Mouse (Mus musculus) liver, postnatal 0 days (tissue): ENCODE measurements around the gene Tmod1.

Experiments used
- CTCF ChIP-seq: sonication (generic); IDR thresholded peaks from 2 replicates; pipeline ENCODE4 v1.5.1; 2016; ENCODE audit warnings: antibody characterized with exemption, low read depth
- EP300 ChIP-seq: IDR thresholded peaks from 2 replicates; pipeline ENCODE4 v1.6.1; 2016; ENCODE audit warnings: antibody characterized with exemption, low read depth, mild to moderate bottlenecking

DNA sequence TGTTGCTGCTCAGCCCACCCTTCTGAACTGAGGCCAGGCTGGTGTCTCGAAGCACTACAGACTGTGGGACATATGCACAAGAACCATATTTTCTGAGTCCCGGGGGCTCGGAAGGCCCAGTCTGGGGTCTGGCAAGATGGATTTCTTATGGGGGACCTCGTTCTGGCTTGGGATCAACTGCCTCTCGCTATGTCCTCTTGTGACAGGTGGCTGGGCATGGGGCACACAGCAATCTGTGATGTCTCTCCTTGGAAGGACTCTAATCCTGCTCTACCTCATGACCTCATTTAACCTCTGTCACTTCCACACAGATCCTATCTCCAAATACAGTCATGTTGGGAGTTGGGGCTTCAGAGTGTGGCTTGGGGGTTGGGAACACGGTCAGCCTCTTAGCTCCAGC is 33.9 kb downstream of the Tmod1 start:
- no peak for TF ChIP-seq CTCF
- TF ChIP-seq EP300, result no peak
